Mouse (Mus musculus) olfactory bulb, adult 2 months (tissue): ENCODE measurements around the gene Hcn2. TPM values are rescaled to one million over a fixed set of nuclear protein-coding genes. Genes with fewer than 3 reads are reported as not detected.
A peak's percentile ranks its signal among the peaks of the same experiment; 100 is the strongest.

Experiments used
- H3K27ac ChIP-seq: fragments of 200-500 bp; 2 replicates; pipeline ENCODE4 v1.5.1; 2012; ENCODE audit warnings: low read depth, low read length; ENCODE audit not compliant: insufficient read depth
- H3K4me1 ChIP-seq: fragments of 200-500 bp; 2 replicates; pipeline ENCODE4 v1.6.1; 2012; ENCODE audit warnings: low read length; ENCODE audit not compliant: control insufficient read depth, insufficient read depth
- H3K4me3 ChIP-seq: fragments of 200-500 bp; 2 replicates; pipeline ENCODE4 v1.5.1; 2012; ENCODE audit warnings: mild to moderate bottlenecking, low read depth, low read length, moderate library complexity; ENCODE audit not compliant: insufficient read depth
- CTCF ChIP-seq: fragments of 200-500 bp; IDR thresholded peaks from 2 replicates; pipeline ENCODE4 v1.5.1; 2012; ENCODE audit warnings: low read depth, mild to moderate bottlenecking, low read length, moderate library complexity; ENCODE audit not compliant: insufficient read depth
- POLR2A ChIP-seq: fragments of 200-500 bp; IDR thresholded peaks from 2 replicates; pipeline ENCODE4 v1.6.1; 2012; ENCODE audit warnings: mild to moderate bottlenecking, low read depth, low read length, moderate library complexity; ENCODE audit not compliant: insufficient read depth
- WGBS: fragments of 180-500 bp; shearing (Covaris S2); methylation state at CpG from one replicate; pipeline ENCODE4 v1.1.7; 2018; 5-methylcytosine and 5-hydroxymethylcytosine counted together
- polyA plus RNA-seq: library from polyadenylated mRNA; stranded (reverse); fragments of >200 nt; gene quantifications from 2 replicates; pipeline ENCODE4 v1.2.4, GENCODE M21; 2012; ENCODE audit warnings: low replicate concordance; ENCODE audit not compliant: missing spikeins, insufficient read depth, insufficient read length

The Hcn2 gene
- polyA plus RNA-seq, 1 experiment = not detected

DNA sequence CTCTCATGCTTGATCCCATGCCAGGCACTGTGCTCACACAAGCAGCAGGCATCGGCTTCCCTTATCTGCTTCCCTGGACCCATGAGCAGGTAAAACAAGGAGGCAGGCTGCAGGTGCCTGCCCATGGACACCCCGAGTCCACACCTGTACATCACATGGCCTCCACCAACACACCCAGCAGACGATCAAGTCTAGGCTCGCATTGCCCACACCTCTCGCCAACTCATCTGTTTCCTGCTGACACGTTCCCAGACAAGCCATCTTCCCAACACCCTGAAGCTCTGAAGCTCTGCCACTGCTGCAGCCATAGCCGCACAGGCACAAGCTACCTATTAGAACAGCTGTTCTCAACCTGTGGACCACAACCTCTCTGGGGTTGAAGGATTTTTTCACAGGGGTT, 47.8 kb downstream of the Hcn2 start:
- TF ChIP-seq POLR2A (no peak), CTCF (no peak)
- H3K27ac ChIP-seq = no peak overlapping the region
- peaks cover 35% of the 10 kb centered on the region for H3K4me1 ChIP-seq
- H3K4me3 ChIP-seq = no peak overlapping the region
- 56% methylated on average over 7 of the region's 7 CpGs for WGBS

DNA sequence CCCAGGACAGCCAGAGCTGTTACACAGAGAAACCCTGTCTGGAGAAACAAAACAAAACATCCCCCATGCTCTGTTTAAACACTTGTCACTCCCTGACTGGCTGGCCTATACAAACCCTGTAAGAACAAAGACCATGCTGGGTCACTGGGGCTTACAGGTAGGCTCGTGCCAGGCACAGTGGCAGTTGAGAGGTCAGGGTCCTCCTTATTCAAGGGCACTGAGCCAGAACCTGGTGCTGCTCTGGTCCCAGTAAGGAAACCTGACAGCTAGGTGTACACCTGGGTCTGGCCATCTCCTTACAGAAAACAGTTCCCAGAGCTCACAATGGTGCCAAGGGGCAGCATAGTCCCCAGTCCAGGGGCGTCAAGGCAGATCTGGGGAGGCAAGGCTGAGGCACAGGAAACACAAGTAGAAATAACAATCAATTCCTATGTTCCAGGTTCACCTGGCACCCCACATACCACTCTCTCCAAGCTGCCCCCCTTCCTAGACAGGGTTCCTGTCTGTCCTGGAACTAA, 48.9 kb downstream of the Hcn2 start:
- WGBS = 59% methylated on average over 2 of the region's 2 CpGs

GRCm38 (mm10) chr10:79766001-79766507, 49.6 kb downstream of the Hcn2 start:
- 7% methylated on average over 16 of the region's 16 CpGs for WGBS
- Histone ChIP-seq H3K4me1 (peaks cover 35% of the 10 kb centered on the region), H3K27ac (no peak overlapping the region), H3K4me3 (peak overlapping the region; percentile 91)
- no peak for TF ChIP-seq POLR2A

More for the DNA sequence above, 48.9 kb downstream of the Hcn2 start:
- no peak overlapping the region for H3K27ac ChIP-seq
- TF ChIP-seq POLR2A (no peak), CTCF (no peak)
- H3K4me3 ChIP-seq = peak overlapping the region; percentile 91
- H3K4me1 ChIP-seq = peaks cover 35% of the 10 kb centered on the region

DNA sequence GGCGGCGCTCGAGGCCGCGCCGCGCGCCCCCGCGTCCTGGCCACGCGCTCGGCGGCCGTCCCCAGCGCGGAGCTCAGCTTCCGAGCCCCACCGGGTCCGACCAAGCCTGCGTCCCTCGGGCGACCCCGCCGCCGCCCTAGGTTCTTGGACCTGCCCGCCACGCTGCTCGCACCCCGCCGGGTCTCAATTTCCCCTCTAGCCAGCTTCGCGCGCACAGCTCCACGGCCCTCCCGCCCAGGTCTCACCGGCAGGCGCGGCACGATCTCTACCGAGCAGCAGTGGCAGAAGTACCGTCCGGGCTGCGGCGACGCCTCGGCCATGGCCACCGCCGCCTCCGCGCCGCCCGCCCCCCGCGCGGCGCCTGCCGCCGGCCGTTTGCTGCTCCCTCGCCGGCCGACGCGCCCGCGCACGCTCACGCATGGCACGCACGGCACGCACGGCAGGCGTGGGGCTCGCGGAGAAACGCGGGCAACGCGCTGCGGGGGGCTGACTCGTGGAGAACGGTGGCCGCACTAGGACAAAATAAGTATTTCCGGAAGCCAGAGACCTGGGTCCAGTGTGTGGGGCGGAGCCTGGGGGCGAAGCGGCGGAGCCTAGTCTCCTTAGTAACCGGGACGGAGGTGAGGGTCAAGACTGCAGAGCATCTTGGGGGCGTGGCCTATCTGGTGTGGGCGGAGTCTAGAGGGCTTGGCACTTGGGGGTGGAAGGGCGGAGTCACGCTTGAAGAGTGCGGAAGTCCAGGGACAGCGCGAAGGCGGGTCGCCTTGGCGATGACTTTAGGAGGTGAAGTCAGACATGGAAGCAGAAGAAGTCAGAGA, 50.3 kb downstream of the Hcn2 start, which contains the start of gene Rnf126:
Gene Rnf126, minus strand, starts transcription at position 445 of the 818 bp plus-strand sequence.
- H3K27ac ChIP-seq = peak within 1 kb of the TSS; percentile 96
- TF ChIP-seq CTCF = no peak
- TF ChIP-seq POLR2A = peak; percentile 34
- peak within 1 kb of the TSS; percentile 91 for H3K4me3 ChIP-seq
- H3K4me1 ChIP-seq = peaks cover 35% of the 10 kb centered on the region
- WGBS = 1% methylated on average over 101 of the region's 101 CpGs

GRCm38 (mm10) chr10:79767372-79768244, 51.2 kb downstream of the Hcn2 start:
- Histone ChIP-seq H3K27ac (peak overlapping the region; percentile 96), H3K4me1 (peaks cover 35% of the 10 kb centered on the region), H3K4me3 (peak overlapping the region; percentile 91)
- 5% methylated on average over 40 of the region's 40 CpGs for WGBS
- no peak for TF ChIP-seq POLR2A
- TF ChIP-seq CTCF = no peak

GRCm38 (mm10) chr10:79768400-79768799, 52.0 kb downstream of the Hcn2 start:
- peak overlapping the region; percentile 91 for H3K4me3 ChIP-seq
- TF ChIP-seq CTCF (peak; percentile 46; the same call in 1 of the 2 replicates), POLR2A (no peak)
- under 1% methylated on average over 5 of the region's 5 CpGs for WGBS
- peaks cover 29% of the 10 kb centered on the region for H3K4me1 ChIP-seq
- H3K27ac ChIP-seq = peak overlapping the region; percentile 75; the same call in 1 of the 2 replicates

GRCm38 (mm10) chr10:79769329-79769728, 52.9 kb downstream of the Hcn2 start:
- H3K4me3 ChIP-seq = no peak overlapping the region
- TF ChIP-seq CTCF (no peak), POLR2A (no peak)
- peaks cover 21% of the 10 kb centered on the region for H3K4me1 ChIP-seq
- 68% methylated on average over 4 of the region's 4 CpGs for WGBS
- H3K27ac ChIP-seq = no peak overlapping the region

DNA sequence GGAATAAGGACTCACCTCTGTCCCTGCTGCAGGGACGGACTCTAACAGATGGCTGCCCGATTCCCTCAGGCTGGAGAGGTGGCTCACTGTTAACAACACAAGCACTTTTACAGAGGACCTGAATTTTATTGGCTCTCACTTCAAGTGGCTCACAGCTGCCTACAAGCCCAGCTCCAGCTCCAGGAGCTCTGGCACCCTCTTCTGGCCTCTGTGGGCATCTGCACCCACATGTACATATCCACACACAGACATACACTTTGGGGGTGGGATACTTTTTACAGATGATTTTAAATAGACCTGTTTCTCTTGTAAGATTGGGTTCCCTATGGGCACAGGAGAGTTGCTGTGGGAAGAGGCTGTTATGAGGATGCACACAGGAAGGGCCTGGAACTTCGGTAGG, 55.9 kb downstream of the Hcn2 start:
- WGBS = 89% methylated on average over 3 of the region's 3 CpGs
- Histone ChIP-seq H3K4me1 (peaks cover 5% of the 10 kb centered on the region; the same call in 1 of the 2 replicates), H3K4me3 (no peak overlapping the region), H3K27ac (no peak overlapping the region)
- TF ChIP-seq CTCF = no peak
